Mouse (Mus musculus) bone marrow macrophage, adult 2 months (primary cell): ENCODE measurements at regions not wholly inside any gene's neighbourhood (a gene's known extent, or its start where the extent isn't known, plus 50 kb on each side); places are given as distances from the start of the nearest gene placed in this dataset.

Source experiments
- H3K27ac ChIP-seq: 2 replicates; pipeline ENCODE4 v1.5.1; 2012; ENCODE audit warnings: low read depth, low read length; ENCODE audit not compliant: insufficient read depth
- H3K4me1 ChIP-seq: 2 replicates; pipeline ENCODE4 v1.6.1; 2012; ENCODE audit warnings: low read length; ENCODE audit not compliant: control insufficient read depth, insufficient read depth
- H3K4me3 ChIP-seq: 2 replicates; pipeline ENCODE4 v1.5.1; 2012; ENCODE audit warnings: mild to moderate bottlenecking, low read length, moderate library complexity; ENCODE audit not compliant: insufficient read depth
- CTCF ChIP-seq: IDR thresholded peaks from 2 replicates; pipeline ENCODE4 v1.5.1; 2012; ENCODE audit warnings: low read depth, mild to moderate bottlenecking, low read length, moderate library complexity
- POLR2A ChIP-seq: IDR thresholded peaks from 2 replicates; pipeline ENCODE4 v1.6.1; 2012; ENCODE audit warnings: mild to moderate bottlenecking, low read depth, low read length, borderline replicate concordance

DNA sequence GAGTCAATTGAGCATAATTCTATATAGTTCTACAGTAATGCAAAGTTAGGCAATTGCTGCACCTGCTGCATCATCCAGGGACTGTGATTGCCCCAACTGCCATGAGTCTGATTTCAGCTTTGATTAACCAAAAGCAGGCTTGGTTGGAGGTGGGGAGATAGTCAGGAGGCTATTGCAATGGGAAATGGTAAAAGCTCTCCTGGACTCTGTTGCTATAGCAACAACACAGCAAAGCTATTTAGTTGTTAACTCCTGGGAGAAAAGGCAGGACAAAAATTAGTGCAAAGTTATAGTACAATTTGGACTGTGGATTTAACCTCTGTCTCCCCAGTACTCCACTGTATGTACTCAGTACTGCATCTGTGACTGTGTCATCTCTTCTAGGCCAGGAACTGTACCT lies 51.7 kb upstream of the Rasgrf1 start:
- Histone ChIP-seq H3K27ac (no peak overlapping the region), H3K4me1 (peaks cover 4% of the 10 kb centered on the region; the same call in 1 of the 2 replicates), H3K4me3 (no peak overlapping the region)
- no peak for TF ChIP-seq CTCF
- TF ChIP-seq POLR2A: no peak

GRCm38 (mm10) chr9:89850491-89851282 lies 59.0 kb upstream of the Rasgrf1 start:
- no peak overlapping the region for H3K4me3 ChIP-seq
- H3K4me1 ChIP-seq: no peaks in the 10 kb centered on the region
- TF ChIP-seq CTCF (no peak), POLR2A (no peak)
- H3K27ac ChIP-seq: no peak overlapping the region

GRCm38 (mm10) chr9:89849947-89850346 lies 59.8 kb upstream of the Rasgrf1 start:
- no peak overlapping the region for H3K27ac ChIP-seq
- H3K4me1 ChIP-seq: no peaks in the 10 kb centered on the region
- TF ChIP-seq CTCF: no peak
- no peak for TF ChIP-seq POLR2A
- H3K4me3 ChIP-seq: no peak overlapping the region

GRCm38 (mm10) chr9:89848571-89848970 lies 61.1 kb upstream of the Rasgrf1 start:
- no peak overlapping the region for H3K4me3 ChIP-seq
- H3K27ac ChIP-seq: no peak overlapping the region
- H3K4me1 ChIP-seq: no peaks in the 10 kb centered on the region
- TF ChIP-seq CTCF: no peak
- TF ChIP-seq POLR2A: no peak

- Histone ChIP-seq H3K27ac (no peak overlapping the region), H3K4me1 (no peaks in the 10 kb centered on the region), H3K4me3 (no peak overlapping the region)
- no peak for TF ChIP-seq CTCF
- TF ChIP-seq POLR2A: no peak
These were observed 62.7 kb upstream of the Rasgrf1 start for GRCm38 (mm10) chr9:89846973-89847372.

- TF ChIP-seq POLR2A: no peak
- no peak for TF ChIP-seq CTCF
- Histone ChIP-seq H3K27ac (no peak overlapping the region), H3K4me1 (peaks cover 8% of the 10 kb centered on the region), H3K4me3 (no peak overlapping the region)
These were observed 67.0 kb upstream of the Rasgrf1 start for GRCm38 (mm10) chr9:89842776-89843089.

GRCm38 (mm10) chr9:89841866-89842775 lies 67.6 kb upstream of the Rasgrf1 start:
- Histone ChIP-seq H3K4me1 (peaks cover 8% of the 10 kb centered on the region), H3K4me3 (no peak overlapping the region), H3K27ac (no peak overlapping the region)
- TF ChIP-seq CTCF (no peak), POLR2A (no peak)

DNA sequence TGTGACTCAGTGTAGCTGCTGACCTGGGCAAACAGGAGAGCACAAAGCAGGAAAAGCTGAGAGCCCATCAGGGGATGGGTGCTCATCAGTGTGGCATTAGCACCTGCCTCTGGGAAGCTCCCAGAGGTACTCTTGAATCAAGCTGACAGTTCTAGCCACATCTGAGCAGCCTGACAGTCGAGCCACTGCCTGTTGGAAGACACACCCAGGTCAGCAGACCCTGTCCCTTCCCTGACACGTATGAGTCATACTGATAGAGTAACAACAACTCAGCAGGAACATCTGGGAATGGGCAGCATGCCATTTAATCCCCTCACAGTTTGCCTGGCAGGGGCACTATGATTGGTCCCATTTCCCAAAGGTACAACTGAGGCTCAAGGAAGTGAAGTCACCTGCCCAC lies 68.3 kb upstream of the Rasgrf1 start:
- Histone ChIP-seq H3K4me3 (no peak overlapping the region), H3K27ac (no peak overlapping the region), H3K4me1 (peaks cover 8% of the 10 kb centered on the region)
- TF ChIP-seq CTCF (no peak), POLR2A (no peak)

DNA sequence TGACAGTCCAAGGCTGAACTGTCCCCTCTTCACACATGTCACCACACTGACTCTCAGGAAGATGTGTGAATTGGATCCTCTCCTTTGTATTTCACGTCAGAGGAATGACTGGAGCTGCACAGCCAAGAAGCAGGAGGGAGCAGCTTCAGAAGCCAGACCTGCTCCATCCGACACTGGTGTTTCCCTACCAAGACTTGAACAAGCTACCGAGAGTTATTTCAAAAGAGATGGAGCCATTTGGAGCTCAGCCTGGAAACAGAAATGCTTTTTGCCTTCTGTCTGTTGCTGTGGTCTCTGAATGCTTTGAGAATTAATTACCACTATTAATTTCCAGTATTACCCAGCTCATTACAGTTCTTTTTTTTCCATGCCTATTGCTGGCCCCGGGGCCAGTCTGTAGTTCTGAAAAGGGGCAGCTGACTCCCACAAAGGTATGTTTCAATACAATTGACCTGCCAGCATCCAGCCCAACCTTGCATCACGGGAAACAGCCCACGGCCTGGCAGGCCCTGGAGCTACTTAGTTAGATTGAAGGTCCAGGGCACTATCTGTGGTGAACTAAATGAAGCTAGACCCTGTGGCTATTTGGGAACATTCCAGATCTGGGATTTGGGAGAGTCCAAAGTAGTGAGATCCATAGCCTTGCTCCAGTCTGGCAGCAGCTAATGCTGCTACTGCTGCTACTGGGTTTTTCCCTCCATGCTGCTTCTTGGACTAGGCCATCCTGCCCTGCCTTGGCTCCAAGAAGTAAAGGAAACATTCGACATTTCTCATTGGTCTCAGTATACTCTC lies 73.1 kb upstream of the Rasgrf1 start:
- H3K27ac ChIP-seq: no peak overlapping the region
- no peak overlapping the region for H3K4me3 ChIP-seq
- TF ChIP-seq CTCF: no peak
- no peak for TF ChIP-seq POLR2A
- peaks cover 14% of the 10 kb centered on the region for H3K4me1 ChIP-seq
